ENCODE assay signal across 7 mouse cellular contexts in genomic region chr4:126130502-126130901, GRCm38 (mm10). TPM values are rescaled to one million over a fixed set of nuclear protein-coding genes. Genes with fewer than 3 reads are reported as not detected.
A peak's percentile ranks its signal among the peaks of the same experiment; 100 is the strongest.
DNase-seq lines count a peak whose midpoint lies in the region; ATAC-seq and TF ChIP-seq lines count a peak whose summit lies in the region.

No protein-coding gene starts in this region.

- peak overlapping the region; percentile 95 for H3K27ac ChIP-seq in lung, embryonic 14.5 days (ENCODE audit: low read depth)
- peak overlapping the region; percentile 71 for H3K27ac ChIP-seq in hindbrain, postnatal 0 days
- peak overlapping the region; percentile 65; the same call in 1 of the 2 replicates for H3K27ac ChIP-seq in liver, adult 2 months (replicated peaks; ENCODE audit: insufficient read depth, low read depth, low read length)
- peak overlapping the region; percentile 81 for H3K27ac ChIP-seq in stomach, embryonic 16.5 days (ENCODE audit: low read length)

- 20% methylated on average over 11 of the region's 11 CpGs for WGBS in lung, embryonic 14.5 days
- 72% methylated on average over 11 of the region's 11 CpGs for WGBS in hindbrain, postnatal 0 days
- WGBS in liver, adult 2 months: 75% methylated on average over 11 of the region's 11 CpGs
- 29% methylated on average over 11 of the region's 11 CpGs for WGBS in stomach, embryonic 16.5 days

- no peaks in the 10 kb centered on the region for H3K79me2 ChIP-seq in liver, adult 2 months (ENCODE audit: control insufficient read depth, insufficient read depth, low read length)

- ATAC-seq in lung, embryonic 14.5 days (ENCODE audit: insufficient read depth): peak; percentile 81
- ATAC-seq in hindbrain, postnatal 0 days: no peak
- ATAC-seq in stomach, embryonic 16.5 days (ENCODE audit: insufficient read depth, low FRiP score): peak; percentile 54; the same call in 1 of the 2 replicates
- ATAC-seq in megakaryocyte progenitor cell, adult 5-6 weeks (replicated peaks; ENCODE audit: poor library complexity): no peak

- DNase-seq in lung, embryonic 14.5 days: peak; percentile 89
- DNase-seq in lung, adult 18-20 months: no peak
- DNase-seq in hindbrain, postnatal 0 days (ENCODE audit: low spot score): no peak
- peak; percentile 34 for DNase-seq in liver, adult 2 months (ENCODE audit: extremely low read depth, low read depth, low spot score)
- no peak for DNase-seq in left cerebral cortex, postnatal 36 days (ENCODE audit: low spot score in 2 of 2)

- TF ChIP-seq POLR2A in liver, adult 2 months (IDR thresholded peaks at IDR 0.05; ENCODE audit: extremely low read depth, insufficient read depth, low read length): no peak

- no peak for TF ChIP-seq CTCF in lung, embryonic 14.5 days (IDR thresholded peaks at IDR 0.05; ENCODE audit: low read depth)
- TF ChIP-seq CTCF in hindbrain, postnatal 0 days (IDR thresholded peaks at IDR 0.05; ENCODE audit: low read depth): no peak
- no peak for TF ChIP-seq CTCF in liver, adult 2 months (IDR thresholded peaks at IDR 0.05; ENCODE audit: low read depth, low read length)

- no peaks in the 10 kb centered on the region for H3K27me3 ChIP-seq in lung, embryonic 14.5 days (ENCODE audit: insufficient read depth, low read length)
- no peaks in the 10 kb centered on the region for H3K27me3 ChIP-seq in hindbrain, postnatal 0 days (ENCODE audit: insufficient read depth, low read length)
- H3K27me3 ChIP-seq in liver, adult 2 months (ENCODE audit: control insufficient read depth, insufficient read depth, low read length): no peaks in the 10 kb centered on the region
- no peaks in the 10 kb centered on the region for H3K27me3 ChIP-seq in stomach, embryonic 16.5 days (ENCODE audit: control insufficient read depth, insufficient read depth, low read length)

- H3K9ac ChIP-seq in lung, embryonic 14.5 days: no peak overlapping the region
- H3K9ac ChIP-seq in hindbrain, postnatal 0 days (replicated peaks; ENCODE audit: low read length): no peak overlapping the region
- no peak overlapping the region for H3K9ac ChIP-seq in liver, adult 2 months (ENCODE audit: low read depth, low read length)
- peak overlapping the region; percentile 20; the same call in 1 of the 2 replicates for H3K9ac ChIP-seq in stomach, embryonic 16.5 days (ENCODE audit: low read length)

- peaks cover 42% of the 10 kb centered on the region for H3K4me1 ChIP-seq in lung, embryonic 14.5 days (ENCODE audit: insufficient read depth)
- H3K4me1 ChIP-seq in hindbrain, postnatal 0 days (ENCODE audit: insufficient read depth, low read length): peaks cover 15% of the 10 kb centered on the region; the same call in 1 of the 2 replicates
- H3K4me1 ChIP-seq in liver, adult 2 months (ENCODE audit: control insufficient read depth, insufficient read depth, low read length): peaks cover 4% of the 10 kb centered on the region; the same call in 1 of the 2 replicates
- H3K4me1 ChIP-seq in stomach, embryonic 16.5 days (ENCODE audit: control insufficient read depth, insufficient read depth, low read length): peaks cover 21% of the 10 kb centered on the region

- no peak overlapping the region for H3K4me3 ChIP-seq in lung, embryonic 14.5 days (ENCODE audit: low read depth, low read length)
- H3K4me3 ChIP-seq in hindbrain, postnatal 0 days (ENCODE audit: low read length): no peak overlapping the region
- H3K4me3 ChIP-seq in liver, adult 2 months (ENCODE audit: insufficient read depth, low read depth, low read length): no peak overlapping the region
- no peak overlapping the region for H3K4me3 ChIP-seq in stomach, embryonic 16.5 days (replicated peaks; ENCODE audit: low read length)

- intact Hi-C loops in left cerebral cortex, postnatal 36 days (cut with DNase I): no loop called here

- peak overlapping the region; percentile 45 for H3K4me2 ChIP-seq in lung, embryonic 14.5 days
- H3K4me2 ChIP-seq in hindbrain, postnatal 0 days (ENCODE audit: low read depth, low read length): no peak overlapping the region
- no peak overlapping the region for H3K4me2 ChIP-seq in stomach, embryonic 16.5 days (ENCODE audit: low read depth, low read length)

- H3K36me3 ChIP-seq in lung, embryonic 14.5 days (ENCODE audit: insufficient read depth): peaks cover 47% of the 10 kb centered on the region
- peaks cover 40% of the 10 kb centered on the region for H3K36me3 ChIP-seq in hindbrain, postnatal 0 days (ENCODE audit: insufficient read depth, low read length)
- peaks cover 50% of the 10 kb centered on the region for H3K36me3 ChIP-seq in liver, adult 2 months (ENCODE audit: control insufficient read depth, insufficient read depth, low read length)
- peaks cover 5% of the 10 kb centered on the region; the same call in 1 of the 2 replicates for H3K36me3 ChIP-seq in stomach, embryonic 16.5 days (ENCODE audit: control insufficient read depth, insufficient read depth, low read length)

- no peaks in the 10 kb centered on the region for H3K9me3 ChIP-seq in lung, embryonic 14.5 days (ENCODE audit: low read depth, low read length)
- no peaks in the 10 kb centered on the region for H3K9me3 ChIP-seq in hindbrain, postnatal 0 days (ENCODE audit: low read length)
- no peaks in the 10 kb centered on the region for H3K9me3 ChIP-seq in stomach, embryonic 16.5 days (replicated peaks; ENCODE audit: control insufficient read depth, low read length)

RNA-seq across cellular contexts. Expression of gene Eva1b, which starts 17.0 kb away (rescaled TPM):
- 92.6 and 97.8 TPM in 2 replicates for polyA plus RNA-seq in lung, embryonic 14.5 days (2014; fragmentation: Nextera tagmentation; extraction: Ambion mirVana)
- 24.9 and 25.6 TPM in 2 replicates for total RNA-seq in hindbrain, postnatal 0 days (2014; rRNA removed)
- 11.6 and 12.3 TPM in 2 replicates for polyA plus RNA-seq in hindbrain, postnatal 0 days (2015; fragmentation: Nextera tagmentation; extraction: Ambion mirVana)
- total RNA-seq in liver, adult 2 months (2014; rRNA removed): 8.0 and 9.5 TPM in 2 replicates
- 15.8 and 18.1 TPM in 2 replicates for polyA plus RNA-seq in liver, adult 2 months (2012; rRNA removed)
- polyA plus RNA-seq in stomach, embryonic 16.5 days (2015; fragmentation: Nextera tagmentation; extraction: Ambion mirVana): 46.4 and 49.7 TPM in 2 replicates
- 0.12 and 0.94 TPM in 2 replicates for total RNA-seq in megakaryocyte progenitor cell, adult 5-6 weeks (2015)
- 1.7 TPM in 1 of 2 replicates, not detected in the other for total RNA-seq in megakaryocyte progenitor cell, adult 5-6 weeks (2017)
- 1 to 10 TPM; 3.0 to 3.8 TPM for total RNA-seq in left cerebral cortex, postnatal 36 days (2021)

RNA-seq across cellular contexts. Expression of gene Stk40, which starts 26.7 kb away (rescaled TPM):
- polyA plus RNA-seq in lung, embryonic 14.5 days (2014; fragmentation: Nextera tagmentation; extraction: Ambion mirVana): 30.7 and 38.0 TPM in 2 replicates
- total RNA-seq in hindbrain, postnatal 0 days (2014; rRNA removed): 19.9 and 23.3 TPM in 2 replicates
- polyA plus RNA-seq in hindbrain, postnatal 0 days (2015; fragmentation: Nextera tagmentation; extraction: Ambion mirVana): 17.6 and 19.7 TPM in 2 replicates
- 6.5 and 10.8 TPM in 2 replicates for total RNA-seq in liver, adult 2 months (2014; rRNA removed)
- 22.5 and 22.9 TPM in 2 replicates for polyA plus RNA-seq in liver, adult 2 months (2012; rRNA removed)
- 28.4 and 29.6 TPM in 2 replicates for polyA plus RNA-seq in stomach, embryonic 16.5 days (2015; fragmentation: Nextera tagmentation; extraction: Ambion mirVana)
- total RNA-seq in megakaryocyte progenitor cell, adult 5-6 weeks (2015): 6.5 and 7.3 TPM in 2 replicates
- 5.9 and 6.0 TPM in 2 replicates for total RNA-seq in megakaryocyte progenitor cell, adult 5-6 weeks (2017)
- 10 to 100 TPM; 27.4 to 30.4 TPM for total RNA-seq in left cerebral cortex, postnatal 36 days (2021)

RNA-seq across cellular contexts. Expression of gene Sh3d21, which starts 32.8 kb away (rescaled TPM):
- polyA plus RNA-seq in lung, embryonic 14.5 days (2014; fragmentation: Nextera tagmentation; extraction: Ambion mirVana): 5.7 and 7.0 TPM in 2 replicates
- 0.63 and 1.2 TPM in 2 replicates for total RNA-seq in hindbrain, postnatal 0 days (2014; rRNA removed)
- polyA plus RNA-seq in hindbrain, postnatal 0 days (2015; fragmentation: Nextera tagmentation; extraction: Ambion mirVana): 2.2 and 2.6 TPM in 2 replicates
- total RNA-seq in liver, adult 2 months (2014; rRNA removed): 0.54 and 0.65 TPM in 2 replicates
- polyA plus RNA-seq in liver, adult 2 months (2012; rRNA removed): 0.26 and 0.55 TPM in 2 replicates
- polyA plus RNA-seq in stomach, embryonic 16.5 days (2015; fragmentation: Nextera tagmentation; extraction: Ambion mirVana): 7.3 and 8.6 TPM in 2 replicates
- 0.07 and 0.91 TPM in 2 replicates for total RNA-seq in megakaryocyte progenitor cell, adult 5-6 weeks (2015)
- 0.14 TPM in 1 of 2 replicates, not detected in the other for total RNA-seq in megakaryocyte progenitor cell, adult 5-6 weeks (2017)
- under 1 TPM; 0.76 to 0.77 TPM for total RNA-seq in left cerebral cortex, postnatal 36 days (2021)

RNA-seq across cellular contexts. Expression of gene Lsm10, which starts 34.1 kb away (rescaled TPM):
- 50.2 and 50.6 TPM in 2 replicates for polyA plus RNA-seq in lung, embryonic 14.5 days (2014; fragmentation: Nextera tagmentation; extraction: Ambion mirVana)
- total RNA-seq in hindbrain, postnatal 0 days (2014; rRNA removed): 25.1 and 54.7 TPM in 2 replicates
- 42.8 and 42.9 TPM in 2 replicates for polyA plus RNA-seq in hindbrain, postnatal 0 days (2015; fragmentation: Nextera tagmentation; extraction: Ambion mirVana)
- total RNA-seq in liver, adult 2 months (2014; rRNA removed): 20.0 and 30.0 TPM in 2 replicates
- polyA plus RNA-seq in liver, adult 2 months (2012; rRNA removed): 28.4 TPM in 2 replicates
- 49.4 and 52.4 TPM in 2 replicates for polyA plus RNA-seq in stomach, embryonic 16.5 days (2015; fragmentation: Nextera tagmentation; extraction: Ambion mirVana)
- 20.4 and 25.1 TPM in 2 replicates for total RNA-seq in megakaryocyte progenitor cell, adult 5-6 weeks (2015)
- total RNA-seq in megakaryocyte progenitor cell, adult 5-6 weeks (2017): 14.7 and 15.9 TPM in 2 replicates
- 10 to 100 TPM; 13.0 to 14.5 TPM for total RNA-seq in left cerebral cortex, postnatal 36 days (2021)

Comparison
In these comparisons a context has a peak if more than half of its experiments do, and no peak if none do; other contexts are left out.
1. DNase-seq: peak in lung, embryonic 14.5 days (single experiment) and liver, adult 2 months (single experiment); none in lung, adult 18-20 months (0 of 2), hindbrain, postnatal 0 days (single experiment) and left cerebral cortex, postnatal 36 days (0 of 2).
2. ATAC-seq: peak in lung, embryonic 14.5 days (single experiment) and stomach, embryonic 16.5 days (single experiment); none in hindbrain, postnatal 0 days (single experiment) and megakaryocyte progenitor cell, adult 5-6 weeks (single experiment).
3. Peak in every context shown above with its lines, with median percentiles within 50 percentile points of each other: H3K27ac ChIP-seq.